Mouse (Mus musculus): ENCODE results near the gene Slc2a12. TPM values are rescaled to one million over a fixed set of nuclear protein-coding genes. Genes with fewer than 3 reads are reported as not detected.

The Slc2a12 gene
- 1.4 and 1.5 TPM in 2 replicates for polyA plus RNA-seq (2016; fragmentation: Nextera tagmentation; extraction: Ambion mirVana)

GRCm38 (mm10) chr10:22644853-22645491 lies at the start of gene Slc2a12:
Gene Slc2a12, plus strand, starts transcription at chr10:22645011.
- H3K36me3 ChIP-seq (replicated peaks) = no peaks in the 10 kb centered on the region
- 1% methylated on average over 40 of the region's 40 CpGs for WGBS

GRCm38 (mm10) chr10:22598908-22599480 lies 45.8 kb upstream of the Slc2a12 start:
- Histone ChIP-seq H3K27me3 (ENCODE audit: poor library complexity, severe bottlenecking) (no peaks in the 10 kb centered on the region), H3K27ac (0 out of 2 replicates have a peak overlapping the region, but pooled peaks have one; percentile 15), H3K36me3 (replicated peaks) (no peaks in the 10 kb centered on the region), H3K4me1 (peaks cover 12% of the 10 kb centered on the region), H3K4me3 (no peak overlapping the region), H3K9me3 (peaks cover 14% of the 10 kb centered on the region; the same call in 1 of the 2 replicates)
- 93% methylated on average over 8 of the region's 8 CpGs for WGBS
- DNase-seq (ENCODE audit: extremely low spot score, low spot score) = no peak

More at GRCm38 (mm10) chr10:22644853-22645491, at the start of gene Slc2a12:
- peak; percentile 73 for DNase-seq (ENCODE audit: extremely low spot score, low spot score)
- Histone ChIP-seq H3K27me3 (ENCODE audit: poor library complexity, severe bottlenecking) (peaks cover 6% of the 10 kb centered on the region; the same call in 1 of the 2 replicates), H3K9me3 (no peaks in the 10 kb centered on the region), H3K4me1 (peaks cover 14% of the 10 kb centered on the region), H3K4me3 (peak within 1 kb of the TSS; percentile 63), H3K27ac (peak within 1 kb of the TSS; percentile 86)

- Histone ChIP-seq H3K36me3 (replicated peaks) (no peaks in the 10 kb centered on the region), H3K4me3 (no peak overlapping the region), H3K9me3 (peaks cover 12% of the 10 kb centered on the region; the same call in 1 of the 2 replicates), H3K27ac (no peak overlapping the region), H3K4me1 (peaks cover 8% of the 10 kb centered on the region; the same call in 1 of the 2 replicates), H3K27me3 (ENCODE audit: poor library complexity, severe bottlenecking) (no peaks in the 10 kb centered on the region)
- 89% methylated on average over 6 of the region's 6 CpGs for WGBS
- DNase-seq (ENCODE audit: extremely low spot score, low spot score) = no peak
Observed at GRCm38 (mm10) chr10:22601046-22601445, 43.8 kb upstream of the Slc2a12 start.

GRCm38 (mm10) chr10:22604801-22605200 lies 40.0 kb upstream of the Slc2a12 start:
- DNase-seq (ENCODE audit: extremely low spot score, low spot score) = no peak
- 77% methylated on average over 2 of the region's 2 CpGs for WGBS
- Histone ChIP-seq H3K4me3 (no peak overlapping the region), H3K36me3 (replicated peaks) (no peaks in the 10 kb centered on the region), H3K4me1 (peaks cover 27% of the 10 kb centered on the region), H3K27me3 (ENCODE audit: poor library complexity, severe bottlenecking) (no peaks in the 10 kb centered on the region), H3K9me3 (peaks cover 6% of the 10 kb centered on the region; the same call in 1 of the 2 replicates), H3K27ac (no peak overlapping the region)

- no peak overlapping the region for H3K4me3 ChIP-seq
- no peaks in the 10 kb centered on the region for H3K9me3 ChIP-seq
- H3K27ac ChIP-seq = peak overlapping the region; percentile 89
- H3K27me3 ChIP-seq (ENCODE audit: poor library complexity, severe bottlenecking) = no peaks in the 10 kb centered on the region
- WGBS = 77% methylated on average over 5 of the region's 5 CpGs
- no peak for DNase-seq (ENCODE audit: extremely low spot score, low spot score)
- H3K4me1 ChIP-seq = peaks cover 32% of the 10 kb centered on the region
- H3K36me3 ChIP-seq (replicated peaks) = no peaks in the 10 kb centered on the region
Observed at GRCm38 (mm10) chr10:22608273-22608672, 36.5 kb upstream of the Slc2a12 start.

- no peaks in the 10 kb centered on the region for H3K27me3 ChIP-seq (ENCODE audit: poor library complexity, severe bottlenecking)
- WGBS = 2% methylated on average over 11 of the region's 11 CpGs
- H3K9me3 ChIP-seq = no peaks in the 10 kb centered on the region
- peaks cover 32% of the 10 kb centered on the region for H3K4me1 ChIP-seq
- DNase-seq (ENCODE audit: extremely low spot score, low spot score) = peak; percentile 85
- H3K4me3 ChIP-seq = peak overlapping the region; percentile 32
- H3K27ac ChIP-seq = peak overlapping the region; percentile 89
- H3K36me3 ChIP-seq (replicated peaks) = no peaks in the 10 kb centered on the region
Observed at GRCm38 (mm10) chr10:22608799-22609357, 35.9 kb upstream of the Slc2a12 start.

GRCm38 (mm10) chr10:22613301-22613700 lies 31.5 kb upstream of the Slc2a12 start:
- H3K36me3 ChIP-seq (replicated peaks) = no peaks in the 10 kb centered on the region
- H3K4me3 ChIP-seq = no peak overlapping the region
- 87% methylated on average over 5 of the region's 5 CpGs for WGBS
- H3K27me3 ChIP-seq (ENCODE audit: poor library complexity, severe bottlenecking) = no peaks in the 10 kb centered on the region
- H3K4me1 ChIP-seq = peaks cover 24% of the 10 kb centered on the region
- DNase-seq (ENCODE audit: extremely low spot score, low spot score) = no peak
- H3K27ac ChIP-seq = no peak overlapping the region
- H3K9me3 ChIP-seq = no peaks in the 10 kb centered on the region

GRCm38 (mm10) chr10:22614554-22614953 lies 30.3 kb upstream of the Slc2a12 start:
- Histone ChIP-seq H3K27me3 (ENCODE audit: poor library complexity, severe bottlenecking) (no peaks in the 10 kb centered on the region), H3K9me3 (peaks cover under 1% of the 10 kb centered on the region; the same call in 1 of the 2 replicates), H3K36me3 (replicated peaks) (no peaks in the 10 kb centered on the region), H3K4me3 (no peak overlapping the region), H3K4me1 (peaks cover 13% of the 10 kb centered on the region), H3K27ac (no peak overlapping the region)
- no peak for DNase-seq (ENCODE audit: extremely low spot score, low spot score)
- 92% methylated on average over 8 of the region's 8 CpGs for WGBS

GRCm38 (mm10) chr10:22615309-22615708 lies 29.5 kb upstream of the Slc2a12 start:
- H3K27ac ChIP-seq = peak overlapping the region; percentile 58
- no peaks in the 10 kb centered on the region for H3K36me3 ChIP-seq (replicated peaks)
- DNase-seq (ENCODE audit: extremely low spot score, low spot score) = no peak
- no peak overlapping the region for H3K4me3 ChIP-seq
- H3K27me3 ChIP-seq (ENCODE audit: poor library complexity, severe bottlenecking) = no peaks in the 10 kb centered on the region
- peaks cover 7% of the 10 kb centered on the region; the same call in 1 of the 2 replicates for H3K9me3 ChIP-seq
- H3K4me1 ChIP-seq = peaks cover 7% of the 10 kb centered on the region
- 68% methylated on average over 10 of the region's 10 CpGs for WGBS

GRCm38 (mm10) chr10:22618842-22619241 lies 26.0 kb upstream of the Slc2a12 start:
- DNase-seq (ENCODE audit: extremely low spot score, low spot score) = no peak
- H3K27me3 ChIP-seq (ENCODE audit: poor library complexity, severe bottlenecking) = no peaks in the 10 kb centered on the region
- no peak overlapping the region for H3K27ac ChIP-seq
- no peak overlapping the region for H3K4me3 ChIP-seq
- H3K36me3 ChIP-seq (replicated peaks) = no peaks in the 10 kb centered on the region
- H3K4me1 ChIP-seq = peaks cover 7% of the 10 kb centered on the region
- peaks cover 7% of the 10 kb centered on the region; the same call in 1 of the 2 replicates for H3K9me3 ChIP-seq
- 67% methylated on average over 2 of the region's 2 CpGs for WGBS

GRCm38 (mm10) chr10:22628832-22629231 lies 16.0 kb upstream of the Slc2a12 start:
- no peak for DNase-seq (ENCODE audit: extremely low spot score, low spot score)
- Histone ChIP-seq H3K4me1 (peaks cover 25% of the 10 kb centered on the region), H3K36me3 (replicated peaks) (no peaks in the 10 kb centered on the region), H3K27me3 (ENCODE audit: poor library complexity, severe bottlenecking) (no peaks in the 10 kb centered on the region), H3K4me3 (no peak overlapping the region), H3K27ac (no peak overlapping the region), H3K9me3 (no peaks in the 10 kb centered on the region)
- 76% methylated on average over 1 of the region's 1 CpGs for WGBS

- Histone ChIP-seq H3K27me3 (ENCODE audit: poor library complexity, severe bottlenecking) (no peaks in the 10 kb centered on the region), H3K36me3 (replicated peaks) (no peaks in the 10 kb centered on the region), H3K27ac (no peak overlapping the region), H3K4me3 (no peak overlapping the region), H3K9me3 (no peaks in the 10 kb centered on the region), H3K4me1 (peaks cover 27% of the 10 kb centered on the region)
- DNase-seq (ENCODE audit: extremely low spot score, low spot score) = no peak
- 85% methylated on average over 4 of the region's 4 CpGs for WGBS
Observed at GRCm38 (mm10) chr10:22631103-22631502, 13.7 kb upstream of the Slc2a12 start.

- H3K4me3 ChIP-seq = no peak overlapping the region
- DNase-seq (ENCODE audit: extremely low spot score, low spot score) = no peak
- no peak overlapping the region for H3K27ac ChIP-seq
- no peaks in the 10 kb centered on the region for H3K27me3 ChIP-seq (ENCODE audit: poor library complexity, severe bottlenecking)
- peaks cover 27% of the 10 kb centered on the region for H3K4me1 ChIP-seq
- H3K9me3 ChIP-seq = no peaks in the 10 kb centered on the region
- H3K36me3 ChIP-seq (replicated peaks) = no peaks in the 10 kb centered on the region
- 88% methylated on average over 7 of the region's 7 CpGs for WGBS
Observed at GRCm38 (mm10) chr10:22631528-22631927, 13.3 kb upstream of the Slc2a12 start.

Measured in forebrain, embryonic 10.5 days (tissue).